Mouse (Mus musculus): ENCODE results near the gene Tgfb2. TPM values are rescaled to one million over a fixed set of nuclear protein-coding genes. Genes with fewer than 3 reads are reported as not detected.

Tgfb2 gene
- total and polyA plus RNA-seq, 3 experiments = 0.12 to 0.19 TPM; not detected in 1

DNA sequence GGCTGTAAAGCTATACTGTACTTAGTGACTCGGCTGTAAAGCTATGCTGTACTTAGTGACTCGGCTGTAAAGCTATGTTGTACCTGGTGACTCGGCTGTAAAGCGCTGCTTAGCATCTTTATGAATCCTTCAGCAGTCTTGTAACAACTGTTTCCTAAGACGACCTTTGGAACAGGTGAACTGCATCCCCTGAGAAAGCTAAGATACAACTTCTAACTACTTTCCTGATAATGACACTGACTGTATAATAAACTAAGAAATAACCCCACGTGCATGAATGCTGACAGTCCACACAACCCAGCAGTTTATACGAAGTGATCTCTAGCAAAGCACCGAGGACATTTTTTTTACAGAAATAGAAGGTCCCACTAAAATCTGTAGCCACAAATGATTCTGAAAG, 27.3 kb upstream of the Tgfb2 start:
- no peak overlapping the region for H3K4me3 ChIP-seq (ENCODE audit: control insufficient read depth in 1 of 2, insufficient read depth in 1 of 2, low read depth in 2 of 2, low read length in 2 of 2)
- H3K79me2 ChIP-seq (ENCODE audit: control insufficient read depth, insufficient read depth, low read length, poor library complexity) = peaks cover 5% of the 10 kb centered on the region
- no peaks in the 10 kb centered on the region for H3K9me3 ChIP-seq (replicated peaks; ENCODE audit: insufficient read depth, low read length)
- no peak overlapping the region for H3K27ac ChIP-seq (ENCODE audit: control insufficient read depth, low read depth, low read length)
- H3K9ac ChIP-seq (ENCODE audit: control insufficient read depth, low read depth, low read length, poor library complexity, severe bottlenecking) = no peak overlapping the region
- peaks cover 4 to 10% of the 10 kb centered on the region in 2 experiments; a peak in 3 of 4 replicates for H3K36me3 ChIP-seq (ENCODE audit: control insufficient read depth in 1 of 2, insufficient read depth in 2 of 2, low read length in 2 of 2)
- H3K4me1 ChIP-seq (ENCODE audit: control insufficient read depth in 1 of 2, insufficient read depth in 2 of 2, low read length in 2 of 2) = no peaks in the 10 kb centered on the region
- DNase-seq (ENCODE audit: low read depth, low spot score) = no peak
- no peaks in the 10 kb centered on the region for H3K27me3 ChIP-seq (ENCODE audit: control insufficient read depth in 1 of 2, insufficient read depth in 2 of 2, low read length in 2 of 2)
- TF ChIP-seq ZKSCAN1 (IDR thresholded peaks at IDR 0.05; ENCODE audit: low read depth, low read length) (no peak), ZNF384 (IDR thresholded peaks at IDR 0.05; ENCODE audit: low read depth, low read length) (no peak), NELFE (IDR thresholded peaks at IDR 0.05; ENCODE audit: low read depth, low read length) (no peak), UBTF (IDR thresholded peaks at IDR 0.05; ENCODE audit: borderline replicate concordance, insufficient read depth, low read depth, low read length) (no peak), CTCF (IDR thresholded peaks at IDR 0.05 in 2 of 3, conservative IDR thresholded peaks at IDR 0.05 in 1 of 3; ENCODE audit: control insufficient read depth in 1 of 3, insufficient read depth in 1 of 3, low read depth in 2 of 3, low read length in 3 of 3, poor library complexity in 1 of 3, severe bottlenecking in 1 of 3) (no peak), MAX (IDR thresholded peaks at IDR 0.05; ENCODE audit: low read length) (no peak), POLR2AphosphoS5 (IDR thresholded peaks at IDR 0.05; ENCODE audit: borderline replicate concordance, low read depth, low read length) (no peak), USF2 (IDR thresholded peaks at IDR 0.05; ENCODE audit: borderline replicate concordance in 1 of 2, insufficient read depth in 1 of 2, low read depth in 1 of 2, low read length in 2 of 2) (no peak), USF1 (IDR thresholded peaks at IDR 0.05; ENCODE audit: low read depth, low read length) (no peak), TBP (IDR thresholded peaks at IDR 0.05; ENCODE audit: low read depth, low read length) (no peak), ZMIZ1 (IDR thresholded peaks at IDR 0.05; ENCODE audit: low read depth, low read length) (no peak), EP300 (IDR thresholded peaks at IDR 0.05; ENCODE audit: low read depth in 1 of 2, low read length in 2 of 2) (no peak), SMC3 (IDR thresholded peaks at IDR 0.05; ENCODE audit: low read depth, low read length) (no peak)

DNA sequence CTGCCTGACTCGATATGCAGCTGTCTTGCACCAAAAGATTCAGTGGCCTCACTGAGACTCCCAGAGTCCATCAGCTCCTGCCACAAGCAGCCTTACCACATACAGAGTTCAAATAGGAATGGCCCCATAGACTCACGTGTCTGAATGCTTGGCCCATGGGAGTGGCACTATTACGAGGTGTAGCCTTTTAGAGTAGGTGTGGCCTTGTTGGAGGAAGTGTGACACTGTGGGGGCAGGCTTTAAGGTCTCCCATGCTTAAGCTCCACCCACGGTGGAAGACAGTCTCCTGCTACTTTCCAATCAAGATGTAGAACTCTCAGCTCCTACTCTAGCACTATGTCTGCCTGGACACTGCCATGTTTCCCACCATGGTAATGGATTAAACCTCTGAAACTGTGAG, 23.0 kb upstream of the Tgfb2 start:
- Histone ChIP-seq H3K27ac (ENCODE audit: control insufficient read depth, low read depth, low read length) (no peak overlapping the region), H3K27me3 (ENCODE audit: control insufficient read depth in 1 of 2, insufficient read depth in 2 of 2, low read length in 2 of 2) (no peaks in the 10 kb centered on the region), H3K9me3 (replicated peaks; ENCODE audit: insufficient read depth, low read length) (no peaks in the 10 kb centered on the region), H3K36me3 (ENCODE audit: control insufficient read depth in 1 of 2, insufficient read depth in 2 of 2, low read length in 2 of 2) (peaks cover 4 to 7% of the 10 kb centered on the region in 2 experiments; a peak in 3 of 4 replicates), H3K4me3 (ENCODE audit: control insufficient read depth in 1 of 2, insufficient read depth in 1 of 2, low read depth in 2 of 2, low read length in 2 of 2) (no peak overlapping the region), H3K9ac (ENCODE audit: control insufficient read depth, low read depth, low read length, poor library complexity, severe bottlenecking) (no peak overlapping the region), H3K4me1 (ENCODE audit: control insufficient read depth in 1 of 2, insufficient read depth in 2 of 2, low read length in 2 of 2) (no peaks in the 10 kb centered on the region), H3K79me2 (ENCODE audit: control insufficient read depth, insufficient read depth, low read length, poor library complexity) (peaks cover 23% of the 10 kb centered on the region)
- DNase-seq (ENCODE audit: low read depth, low spot score) = peak; percentile 65
- TF ChIP-seq ZNF384 (IDR thresholded peaks at IDR 0.05; ENCODE audit: low read depth, low read length) (no peak), NRF1 (IDR thresholded peaks at IDR 0.05; ENCODE audit: insufficient read depth, low read depth, low read length, poor library complexity, severe bottlenecking) (no peak), NELFE (IDR thresholded peaks at IDR 0.05; ENCODE audit: low read depth, low read length) (no peak), ELF1 (IDR thresholded peaks at IDR 0.05; ENCODE audit: low read depth, low read length) (no peak)

Measured in MEL (cell line).